Mouse (Mus musculus): ENCODE results near the gene Il6ra. TPM values are rescaled to one million over a fixed set of nuclear protein-coding genes. Genes with fewer than 3 reads are reported as not detected.
A peak's percentile ranks its signal among the peaks of the same experiment; 100 is the strongest.

Il6ra gene
- polyA plus RNA-seq, 1 experiment, result 1.3 TPM

- no peaks in the 10 kb centered on the region for H3K27me3 ChIP-seq (ENCODE audit: control insufficient read depth, insufficient read depth, low read length)
- H3K4me1 ChIP-seq (ENCODE audit: control insufficient read depth, insufficient read depth, low read length), result no peaks in the 10 kb centered on the region
- no peak for TF ChIP-seq CTCF (IDR thresholded peaks at IDR 0.05; ENCODE audit: borderline replicate concordance, insufficient read depth, low read depth, low read length)
- no peak for TF ChIP-seq POLR2A (IDR thresholded peaks at IDR 0.05; ENCODE audit: borderline replicate concordance, insufficient read depth, low read length)
- H3K27ac ChIP-seq (ENCODE audit: insufficient read depth, low read length), result no peak overlapping the region
- no peak overlapping the region for H3K4me3 ChIP-seq (replicated peaks; ENCODE audit: insufficient read depth, low read depth, low read length)
- 79% methylated on average over 12 of the region's 12 CpGs for WGBS
- DNase-seq, result no peak
These were observed 92.5 kb downstream of the Il6ra start for GRCm38 (mm10) chr3:89820311-89821095.

- TF ChIP-seq POLR2A (IDR thresholded peaks at IDR 0.05; ENCODE audit: borderline replicate concordance, insufficient read depth, low read length), result no peak
- no peak for TF ChIP-seq CTCF (IDR thresholded peaks at IDR 0.05; ENCODE audit: borderline replicate concordance, insufficient read depth, low read depth, low read length)
- Histone ChIP-seq H3K27ac (ENCODE audit: insufficient read depth, low read length) (no peak overlapping the region), H3K4me3 (replicated peaks; ENCODE audit: insufficient read depth, low read depth, low read length) (no peak overlapping the region), H3K27me3 (ENCODE audit: control insufficient read depth, insufficient read depth, low read length) (no peaks in the 10 kb centered on the region), H3K4me1 (ENCODE audit: control insufficient read depth, insufficient read depth, low read length) (no peaks in the 10 kb centered on the region)
- WGBS, result 79% methylated on average over 7 of the region's 7 CpGs
- no peak for DNase-seq
These were observed 93.1 kb downstream of the Il6ra start for GRCm38 (mm10) chr3:89819897-89820296.

GRCm38 (mm10) chr3:89818605-89819004, 94.4 kb downstream of the Il6ra start:
- WGBS, result 68% methylated on average over 3 of the region's 3 CpGs
- DNase-seq, result no peak

GRCm38 (mm10) chr3:89817056-89817455, 95.9 kb downstream of the Il6ra start:
- WGBS, result 66% methylated on average over 4 of the region's 4 CpGs
- Histone ChIP-seq H3K4me3 (replicated peaks; ENCODE audit: insufficient read depth, low read depth, low read length) (no peak overlapping the region), H3K4me1 (ENCODE audit: control insufficient read depth, insufficient read depth, low read length) (no peaks in the 10 kb centered on the region), H3K27me3 (ENCODE audit: control insufficient read depth, insufficient read depth, low read length) (no peaks in the 10 kb centered on the region), H3K27ac (ENCODE audit: insufficient read depth, low read length) (no peak overlapping the region)
- TF ChIP-seq CTCF (IDR thresholded peaks at IDR 0.05; ENCODE audit: borderline replicate concordance, insufficient read depth, low read depth, low read length) (0 out of 2 replicates have a peak, but pooled peaks have one; percentile 10), POLR2A (IDR thresholded peaks at IDR 0.05; ENCODE audit: borderline replicate concordance, insufficient read depth, low read length) (no peak)
- no peak for DNase-seq

More at GRCm38 (mm10) chr3:89818605-89819004, 94.4 kb downstream of the Il6ra start:
- Histone ChIP-seq H3K4me3 (replicated peaks; ENCODE audit: insufficient read depth, low read depth, low read length) (no peak overlapping the region), H3K27me3 (ENCODE audit: control insufficient read depth, insufficient read depth, low read length) (no peaks in the 10 kb centered on the region), H3K27ac (ENCODE audit: insufficient read depth, low read length) (no peak overlapping the region), H3K4me1 (ENCODE audit: control insufficient read depth, insufficient read depth, low read length) (no peaks in the 10 kb centered on the region)
- TF ChIP-seq CTCF (IDR thresholded peaks at IDR 0.05; ENCODE audit: borderline replicate concordance, insufficient read depth, low read depth, low read length), result no peak
- TF ChIP-seq POLR2A (IDR thresholded peaks at IDR 0.05; ENCODE audit: borderline replicate concordance, insufficient read depth, low read length), result no peak

Other genes with a start within 250 kb of the Il6ra start
- 108 and 112 TPM in 2 replicates for gene Adar, start 198.2 kb downstream of the Il6ra start, polyA plus RNA-seq (2012; rRNA removed)
- gene Chrnb2, start 148.6 kb downstream of the Il6ra start, polyA plus RNA-seq (2012; rRNA removed), result 46.2 and 51.4 TPM in 2 replicates
- 52.7 and 55.7 TPM in 2 replicates for gene Ube2q1, start 139.6 kb downstream of the Il6ra start, polyA plus RNA-seq (2012; rRNA removed)
- gene She, start 81.8 kb downstream of the Il6ra start, polyA plus RNA-seq (2012; rRNA removed), result 1.7 and 1.9 TPM in 2 replicates
- 91.9 and 97.8 TPM in 2 replicates for gene Atp8b2, start 50.3 kb upstream of the Il6ra start, polyA plus RNA-seq (2012; rRNA removed)
- gene Hax1, start 85.6 kb upstream of the Il6ra start, polyA plus RNA-seq (2012; rRNA removed), result 116 and 125 TPM in 2 replicates
- gene 4933434E20Rik, start 138.4 kb upstream of the Il6ra start, polyA plus RNA-seq (2012; rRNA removed), result 112 and 116 TPM in 2 replicates
- 90.4 and 102 TPM in 2 replicates for gene Ubap2l, start 139.4 kb upstream of the Il6ra start, polyA plus RNA-seq (2012; rRNA removed)
- 120 and 124 TPM in 2 replicates for gene Tpm3, start 159.5 kb upstream of the Il6ra start, polyA plus RNA-seq (2012; rRNA removed)
- gene Nup210l, start 190.9 kb upstream of the Il6ra start, polyA plus RNA-seq (2012; rRNA removed), result 0.16 and 0.27 TPM in 2 replicates

Data from cerebellum, adult 2 months (tissue).